Mouse (Mus musculus) heart, adult 2 months (tissue): ENCODE results near the gene 0610012G03Rik.

Experiments
- CTCF ChIP-seq: fragments of 200-600 bp; IDR thresholded peaks from 2 replicates; pipeline ENCODE4 v1.8.1; 2022; ENCODE audit warnings: antibody characterized with exemption, mild to moderate bottlenecking, moderate library complexity
- EP300 ChIP-seq: fragments of 200-500 bp; IDR thresholded peaks from 2 replicates; pipeline ENCODE4 v1.6.1; 2011; ENCODE audit warnings: low read depth, low read length, control low read depth; ENCODE audit not compliant: insufficient read depth

DNA sequence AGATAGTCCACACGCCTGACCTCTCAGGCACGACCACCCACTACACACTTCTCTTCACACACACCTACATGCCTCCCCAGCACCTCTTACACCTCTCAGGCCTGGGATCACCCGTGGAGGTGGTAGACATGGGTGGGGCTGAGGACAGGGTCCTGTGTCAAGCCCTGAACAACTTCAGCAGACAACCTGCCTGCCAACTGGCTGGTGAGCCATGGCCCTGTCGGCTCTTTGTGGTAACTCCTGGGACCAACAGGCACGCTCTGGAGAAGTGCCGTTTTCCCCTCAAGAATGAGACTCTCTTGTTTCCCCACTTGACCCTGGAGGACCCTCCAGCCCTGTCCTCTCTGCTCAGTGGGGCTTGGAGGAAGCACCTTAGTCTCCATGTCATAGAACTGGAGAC is 2.9 kb downstream of the 0610012G03Rik start:
- no peak for TF ChIP-seq CTCF
- TF ChIP-seq EP300 = no peak
